Comparison of ENCODE assay signal across 18 mouse cellular contexts in the genomic region with DNA sequence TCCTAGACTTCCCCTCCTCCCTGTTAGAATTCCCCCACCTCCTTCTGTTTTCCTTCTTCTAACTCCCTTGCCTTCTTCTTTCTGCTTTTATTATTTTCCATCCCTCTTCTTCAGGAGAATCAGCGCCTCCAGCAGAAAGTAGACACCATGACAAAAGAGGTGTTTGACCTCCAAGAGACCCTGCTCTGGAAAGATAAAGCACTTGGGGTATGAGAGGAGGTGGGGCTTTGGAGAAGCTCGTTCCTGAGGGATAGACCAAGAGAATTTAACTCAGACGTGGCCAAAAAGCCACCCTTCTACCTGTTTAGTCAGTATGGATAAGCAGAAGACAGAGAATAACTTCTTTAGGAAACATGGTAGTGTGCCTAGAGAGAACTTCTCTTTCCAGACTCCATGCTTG.
"Had no signal": no experiment of that assay in that cellular context is flagged by ENCODE, and none has a peak within 500 bp of the region (broad histone marks: within the 10 kb centered on the region; RNA-seq: fewer than 3 reads in every experiment).

No protein-coding gene starts in this region.

- H3K4me2 ChIP-seq: liver, embryonic 13.5 days; midbrain, embryonic 13.5 days; neural tube, embryonic 13.5 days; stomach, embryonic 15.5 days had no signal

- H3K9me3 ChIP-seq: liver, embryonic 13.5 days; megakaryocyte, embryonic 14.5 days; midbrain, embryonic 10.5 days; midbrain, embryonic 13.5 days; neural tube, embryonic 13.5 days; stomach, embryonic 15.5 days had no signal

- H3K27me3 ChIP-seq: liver, embryonic 13.5 days; megakaryocyte, embryonic 14.5 days; midbrain, embryonic 13.5 days; neural tube, embryonic 13.5 days; stomach, embryonic 15.5 days had no signal

- ATAC-seq: lung, postnatal 0 days; midbrain, embryonic 13.5 days; midbrain, embryonic 16.5 days had no signal

- H3K27ac ChIP-seq: left cerebral cortex, adult 2 months; liver, embryonic 13.5 days; midbrain, embryonic 10.5 days; midbrain, embryonic 13.5 days; neural tube, embryonic 13.5 days; stomach, embryonic 15.5 days had no signal

- DNase-seq: kidney, postnatal 10 days; kidney, postnatal 36 days; layer of hippocampus, postnatal 36 days; liver, embryonic 13.5 days; lung, adult 2 months; retina, postnatal 1 day; right cerebral cortex, postnatal 25 days; spleen, adult 18-20 months; thymus, postnatal 25 days had no signal

- H3K4me1 ChIP-seq: midbrain, embryonic 10.5 days; midbrain, embryonic 13.5 days; neural tube, embryonic 13.5 days; stomach, embryonic 15.5 days had no signal

- H3K9ac ChIP-seq: liver, embryonic 13.5 days; midbrain, embryonic 13.5 days; neural tube, embryonic 13.5 days; stomach, embryonic 15.5 days had no signal

- H3K4me3 ChIP-seq: left cerebral cortex, adult 2 months; liver, embryonic 13.5 days; megakaryocyte, embryonic 14.5 days; midbrain, embryonic 10.5 days; midbrain, embryonic 13.5 days; myocyte; neural tube, embryonic 13.5 days; stomach, embryonic 15.5 days had no signal
